Mouse (Mus musculus) embryonic facial prominence, embryonic 11.5 days (tissue): Measurements from ENCODE around the gene Wwox. TPM values are rescaled to one million over a fixed set of nuclear protein-coding genes. Genes with fewer than 3 reads are reported as not detected.

Experiments
- ATAC-seq: fragments of 200-750 bp; cut with Nextera tagmentation; replicated peaks from 2 replicates; pipeline ENCODE4 v1.8.0; 2017; ENCODE audit warnings: low read depth; ENCODE audit not compliant: insufficient number of reproducible peaks, low FRiP score, low TSS enrichment
- DNase-seq: peaks from one replicate; pipeline ENCODE4 v3.0.0-alpha.2; 2015; ENCODE audit warnings: low spot score
- H3K27ac ChIP-seq: fragments of 300-500 bp; sonication (generic); replicated peaks from 2 replicates; pipeline ENCODE4 v1.5.1; 2014; ENCODE audit warnings: mild to moderate bottlenecking, low read depth, low read length, control low read depth
- H3K27me3 ChIP-seq: fragments of 300-500 bp; sonication (generic); 2 replicates; pipeline ENCODE4 v1.6.1; 2014; ENCODE audit warnings: mild to moderate bottlenecking, low read length, moderate library complexity, mixed read lengths; ENCODE audit not compliant: control insufficient read depth, insufficient read depth
- H3K36me3 ChIP-seq: fragments of 300-500 bp; sonication (generic); replicated peaks from 2 replicates; pipeline ENCODE4 v1.6.1; 2014; ENCODE audit warnings: low read depth, mild to moderate bottlenecking, low read length, moderate library complexity, mixed read lengths; ENCODE audit not compliant: control insufficient read depth, insufficient read depth
- H3K4me1 ChIP-seq: fragments of 300-500 bp; sonication (generic); 2 replicates; pipeline ENCODE4 v1.6.1; 2014; ENCODE audit warnings: low read length, mixed read lengths; ENCODE audit not compliant: control insufficient read depth, insufficient read depth
- H3K4me2 ChIP-seq: fragments of 300-500 bp; sonication (generic); 2 replicates; pipeline ENCODE4 v1.6.1; 2014; ENCODE audit warnings: low read depth, mild to moderate bottlenecking, control low read depth, low read length, moderate library complexity
- H3K4me3 ChIP-seq: fragments of 300-500 bp; sonication (generic); 2 replicates; pipeline ENCODE4 v1.5.1; 2014; ENCODE audit warnings: low read depth, low read length, control low read depth
- H3K9ac ChIP-seq: fragments of 300-500 bp; sonication (generic); replicated peaks from 2 replicates; pipeline ENCODE4 v1.6.1; 2014; ENCODE audit warnings: mild to moderate bottlenecking, control low read depth, low read length
- H3K9me3 ChIP-seq: fragments of 300-500 bp; sonication (generic); replicated peaks from 2 replicates; pipeline ENCODE4 v1.6.1; 2016; ENCODE audit warnings: mild to moderate bottlenecking, low read length, inconsistent platforms, mixed read lengths; ENCODE audit not compliant: control insufficient read depth
- WGBS: fragments of 180-500 bp; shearing (Covaris S2); extraction: QIAGEN DNeasy Blood & Tissue Kit; methylation state at CpG from one replicate; pipeline ENCODE4 v1.1.7; 2014; 5-methylcytosine and 5-hydroxymethylcytosine counted together
- polyA plus RNA-seq: library from polyadenylated mRNA; unstranded; fragments of >200 nt; fragmentation: Nextera tagmentation; extraction: Ambion mirVana; gene quantifications from 2 replicates; pipeline ENCODE4 v1.2.1, GENCODE M21; 2014

Wwox gene
- polyA plus RNA-seq, 1 experiment from 2014 or later, result 7.2 TPM

DNA sequence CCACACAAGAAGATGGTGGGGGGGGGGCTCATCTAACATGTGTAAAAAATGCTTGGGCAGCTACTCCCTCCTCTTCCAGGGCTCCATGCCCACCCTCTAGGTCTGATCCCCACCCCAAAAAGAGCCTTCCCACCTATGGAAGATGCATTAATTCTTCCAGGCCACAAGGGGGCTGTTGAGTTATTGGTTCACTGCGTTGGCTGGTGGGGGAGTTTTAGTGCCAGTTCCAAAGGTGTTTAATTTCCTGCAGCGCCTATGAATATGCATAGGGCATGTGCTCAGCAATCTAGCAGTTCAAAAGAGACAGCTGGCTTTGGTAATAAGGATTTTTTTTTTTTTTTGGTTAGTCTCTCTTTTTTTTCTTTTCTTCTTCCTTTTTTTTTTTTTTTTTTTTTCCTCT, 306.9 kb downstream of the Wwox start:
- Histone ChIP-seq H3K27ac (no peak overlapping the region), H3K4me3 (no peak overlapping the region), H3K9me3 (no peaks in the 10 kb centered on the region), H3K36me3 (no peaks in the 10 kb centered on the region), H3K4me1 (no peaks in the 10 kb centered on the region), H3K9ac (no peak overlapping the region), H3K4me2 (no peak overlapping the region), H3K27me3 (no peaks in the 10 kb centered on the region)
- WGBS, result 66% methylated on average over 2 of the region's 2 CpGs
- ATAC-seq (no peak), DNase-seq (no peak)

DNA sequence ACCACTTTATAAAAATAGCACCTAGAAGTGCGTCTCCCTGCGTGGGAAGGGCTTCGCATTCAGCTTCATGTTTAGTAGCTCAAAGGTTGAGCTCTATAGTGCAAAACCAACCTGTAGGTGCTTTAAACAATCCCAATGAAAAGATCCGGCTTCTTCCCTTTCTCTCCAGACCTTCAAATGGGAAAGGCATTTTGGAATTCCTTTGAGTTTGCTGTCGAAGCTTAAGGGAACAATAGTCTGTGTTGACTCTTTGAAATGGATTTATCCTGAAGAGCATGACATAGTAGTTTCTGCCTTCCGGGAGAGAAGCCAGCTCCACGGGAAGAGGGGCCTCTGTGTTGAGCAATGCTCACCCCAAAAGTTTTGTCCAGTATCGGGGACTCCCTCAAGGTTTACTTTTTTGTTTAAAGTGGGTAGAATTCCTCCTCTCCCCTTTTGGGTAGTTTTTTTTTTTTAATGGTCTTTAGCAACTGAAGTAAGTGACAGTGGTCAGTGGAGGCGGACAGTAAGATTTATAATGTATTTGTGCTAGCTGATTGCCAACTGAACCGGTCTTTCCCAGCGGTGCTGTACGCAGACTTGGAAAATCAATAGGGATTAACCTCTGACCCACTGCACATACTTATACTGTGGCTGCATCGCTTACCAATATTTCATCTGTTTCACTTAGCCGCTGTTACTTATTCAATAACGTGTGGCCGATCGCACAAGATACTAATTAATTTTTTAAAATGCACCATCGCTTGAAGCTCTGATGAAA, 312.1 kb downstream of the Wwox start:
- H3K27ac ChIP-seq, result no peak overlapping the region
- H3K9me3 ChIP-seq, result no peaks in the 10 kb centered on the region
- H3K9ac ChIP-seq, result no peak overlapping the region
- no peak for DNase-seq
- no peak for ATAC-seq
- H3K36me3 ChIP-seq, result no peaks in the 10 kb centered on the region; the same call in 1 of the 2 replicates
- no peaks in the 10 kb centered on the region for H3K27me3 ChIP-seq
- no peaks in the 10 kb centered on the region for H3K4me1 ChIP-seq
- H3K4me3 ChIP-seq, result no peak overlapping the region
- 61% methylated on average over 18 of the region's 18 CpGs for WGBS
- no peak overlapping the region for H3K4me2 ChIP-seq

DNA sequence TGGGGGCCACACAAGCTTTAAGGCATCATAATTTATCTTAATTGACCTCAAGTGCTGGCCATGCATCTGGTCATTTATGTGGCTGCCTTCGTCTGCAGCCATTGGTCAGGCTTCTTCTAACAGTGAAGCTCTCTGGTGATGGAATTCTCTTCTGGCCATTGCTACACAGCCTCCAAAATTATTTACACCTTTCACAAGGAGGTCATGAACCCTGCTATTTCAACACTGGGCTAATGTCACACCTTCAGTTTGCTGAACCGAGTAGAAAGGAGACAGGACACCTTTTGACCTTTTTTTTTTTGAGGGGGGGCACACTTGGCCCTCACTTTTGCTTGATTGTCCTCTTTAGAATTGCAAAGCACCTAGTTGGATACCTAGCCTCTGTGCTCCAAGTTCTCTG, 320.2 kb downstream of the Wwox start:
- no peak for ATAC-seq
- WGBS, result 73% methylated on average over 2 of the region's 2 CpGs

DNA sequence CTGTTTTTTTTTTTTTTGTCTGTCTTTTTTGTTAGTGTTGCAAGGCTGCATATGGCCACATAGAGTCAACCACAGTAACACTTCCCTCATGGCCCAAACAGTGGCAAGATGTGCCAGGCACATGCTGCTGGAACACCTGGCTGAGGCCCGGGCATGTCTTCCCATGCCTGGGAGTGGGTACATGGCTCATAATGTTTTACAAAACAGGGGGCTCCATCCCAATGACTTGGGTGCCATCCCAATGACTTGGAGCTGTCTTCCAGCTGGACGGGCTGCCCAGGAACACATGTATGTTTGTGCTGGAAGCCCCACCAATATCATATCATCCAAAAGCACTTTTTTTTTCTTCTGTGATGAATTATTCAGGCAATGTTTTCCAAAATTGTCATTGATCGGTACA, 329.1 kb downstream of the Wwox start:
- ATAC-seq, result no peak
- Histone ChIP-seq H3K4me3 (no peak overlapping the region), H3K9ac (no peak overlapping the region), H3K9me3 (no peaks in the 10 kb centered on the region), H3K27me3 (no peaks in the 10 kb centered on the region), H3K4me2 (no peak overlapping the region), H3K36me3 (no peaks in the 10 kb centered on the region), H3K4me1 (0 out of 2 replicates have a peak, but pooled peaks cover 2% of the 10 kb centered on the region), H3K27ac (no peak overlapping the region)
- no peak for DNase-seq
- WGBS, result 92% methylated on average over 3 of the region's 3 CpGs

More for the DNA sequence above, 320.2 kb downstream of the Wwox start:
- no peaks in the 10 kb centered on the region; the same call in 1 of the 2 replicates for H3K36me3 ChIP-seq
- no peaks in the 10 kb centered on the region for H3K9me3 ChIP-seq
- H3K4me3 ChIP-seq, result no peak overlapping the region
- no peak overlapping the region for H3K27ac ChIP-seq
- DNase-seq, result no peak
- H3K4me1 ChIP-seq, result no peaks in the 10 kb centered on the region
- no peak overlapping the region for H3K4me2 ChIP-seq
- no peaks in the 10 kb centered on the region for H3K27me3 ChIP-seq
- no peak overlapping the region for H3K9ac ChIP-seq

DNA sequence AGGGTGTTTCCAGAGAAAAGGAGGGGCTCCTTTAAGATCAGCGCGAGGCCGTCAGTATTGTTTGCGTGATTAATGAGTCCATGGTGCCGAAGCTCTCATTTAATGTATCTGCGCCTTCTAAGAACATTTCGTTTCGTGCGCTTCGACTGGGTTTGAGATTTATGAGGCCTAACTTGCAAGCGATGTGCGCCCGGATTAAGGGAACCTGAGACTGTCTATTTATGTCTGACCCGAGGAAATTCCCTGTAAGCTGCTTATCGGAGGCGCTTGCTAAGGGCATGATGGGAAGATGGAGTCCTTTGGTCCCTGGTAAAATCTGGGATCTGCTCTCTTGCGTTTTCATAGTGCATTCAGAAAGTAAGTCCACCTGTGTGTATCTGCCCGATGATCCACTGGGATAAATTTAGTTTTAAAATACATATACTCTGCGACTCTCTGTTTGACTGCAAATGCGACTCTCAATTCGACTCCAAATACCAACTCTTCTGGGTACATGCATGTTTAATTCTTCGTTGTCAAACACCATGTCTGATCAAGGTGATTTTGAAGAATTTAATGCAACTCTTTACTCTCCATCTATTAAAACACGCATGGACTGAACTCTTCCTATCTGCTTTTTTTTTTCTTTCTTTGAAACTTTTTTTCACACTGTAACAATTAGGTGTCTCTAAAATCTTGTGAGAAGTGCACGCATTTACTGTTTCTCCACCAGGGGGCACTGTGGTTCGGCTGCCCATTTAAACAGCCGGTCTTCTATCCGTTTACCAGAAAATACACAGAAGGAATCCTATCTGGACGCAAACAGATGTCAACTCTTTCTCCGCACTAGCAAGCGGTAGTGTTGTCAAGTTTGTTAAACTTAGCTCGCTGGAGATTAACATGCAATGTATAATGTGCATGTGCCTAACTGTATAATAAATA, 331.7 kb downstream of the Wwox start:
- WGBS, result 61% methylated on average over 31 of the region's 31 CpGs
- no peak for ATAC-seq
- Histone ChIP-seq H3K9ac (no peak overlapping the region), H3K4me2 (no peak overlapping the region), H3K4me3 (no peak overlapping the region), H3K4me1 (0 out of 2 replicates have a peak, but pooled peaks cover 2% of the 10 kb centered on the region), H3K27me3 (no peaks in the 10 kb centered on the region), H3K27ac (no peak overlapping the region), H3K9me3 (no peaks in the 10 kb centered on the region), H3K36me3 (no peaks in the 10 kb centered on the region)
- DNase-seq, result peak; percentile 86

DNA sequence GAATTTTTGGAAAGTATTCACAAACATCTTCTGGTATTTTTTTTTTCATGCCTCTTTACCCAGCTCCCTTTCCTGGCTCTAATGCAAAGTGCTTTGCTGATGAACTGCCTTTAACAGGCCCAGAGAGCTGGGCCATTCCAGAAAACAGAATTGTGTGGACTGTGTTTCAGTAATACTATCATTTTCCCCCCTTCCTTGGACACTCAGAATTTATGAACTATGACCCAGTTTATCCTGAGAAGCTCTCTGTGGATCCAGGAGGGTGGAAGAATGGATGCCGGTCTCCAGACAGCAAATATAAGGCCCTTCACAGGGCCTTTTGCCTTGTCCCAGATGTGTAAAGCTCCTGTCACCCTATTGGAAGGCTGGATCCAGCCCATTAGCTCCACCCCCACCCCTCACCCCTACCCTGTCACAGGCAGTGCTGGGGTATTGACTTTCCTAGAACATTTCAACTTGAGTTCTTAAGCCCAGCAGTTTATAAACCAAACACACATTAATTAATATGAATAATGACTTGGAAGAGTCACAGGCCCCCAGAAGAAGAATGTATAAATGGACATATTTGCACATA, 332.9 kb downstream of the Wwox start:
- Histone ChIP-seq H3K4me3 (no peak overlapping the region), H3K9me3 (no peaks in the 10 kb centered on the region), H3K9ac (no peak overlapping the region), H3K4me2 (no peak overlapping the region), H3K36me3 (no peaks in the 10 kb centered on the region), H3K27me3 (no peaks in the 10 kb centered on the region), H3K4me1 (0 out of 2 replicates have a peak, but pooled peaks cover 2% of the 10 kb centered on the region), H3K27ac (no peak overlapping the region)
- 38% methylated on average over 1 of the region's 1 CpGs for WGBS
- ATAC-seq (no peak), DNase-seq (no peak)

DNA sequence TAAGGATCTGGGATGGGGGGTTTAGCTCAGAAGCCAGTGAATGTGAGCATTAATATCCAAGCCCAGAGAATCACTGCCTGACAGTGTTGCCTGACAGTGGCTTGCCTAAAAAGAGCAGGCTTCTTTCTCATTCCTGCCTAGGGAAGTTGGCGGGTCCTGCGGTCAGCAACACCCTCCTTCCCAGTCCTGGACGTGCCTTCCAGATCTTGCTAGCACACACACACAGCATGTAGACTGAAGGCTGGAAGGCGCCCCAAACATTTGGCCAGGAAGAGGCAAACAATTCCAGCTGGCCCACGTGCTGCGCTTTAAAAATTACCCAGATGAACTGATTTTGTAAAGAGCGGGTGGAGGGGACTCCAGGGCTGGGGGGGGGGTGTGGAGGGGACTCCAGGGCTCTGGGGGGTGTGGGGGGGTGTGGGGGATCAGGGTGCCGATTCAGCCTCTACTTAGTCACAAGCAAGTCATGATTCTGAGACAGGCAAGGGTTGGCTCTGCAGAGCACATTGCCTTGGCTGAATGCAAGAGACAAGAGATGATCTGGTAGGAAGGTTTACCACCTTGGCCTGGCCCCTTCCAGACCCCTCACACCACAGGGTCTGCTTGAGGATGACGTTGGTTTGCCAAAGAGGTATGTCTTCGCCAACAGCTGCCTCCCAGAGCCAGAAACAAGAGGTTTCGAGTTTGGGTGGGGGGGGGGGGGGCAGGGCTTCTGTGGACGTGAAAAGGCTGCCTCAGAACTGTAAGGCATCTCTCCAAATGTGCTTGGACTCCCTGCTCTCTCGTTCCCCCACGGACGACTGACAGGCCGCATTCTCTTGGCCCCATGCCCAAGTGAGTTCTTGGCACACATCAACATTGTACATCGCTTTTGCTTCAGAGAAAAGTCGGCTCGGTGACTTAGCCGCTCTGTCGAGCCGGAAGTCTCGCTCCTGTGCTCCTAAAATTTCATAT, 334.3 kb downstream of the Wwox start:
- ATAC-seq (no peak), DNase-seq (no peak)
- Histone ChIP-seq H3K36me3 (no peaks in the 10 kb centered on the region), H3K4me1 (0 out of 2 replicates have a peak, but pooled peaks cover 2% of the 10 kb centered on the region), H3K27me3 (no peaks in the 10 kb centered on the region), H3K9ac (no peak overlapping the region), H3K4me3 (no peak overlapping the region), H3K9me3 (no peaks in the 10 kb centered on the region), H3K27ac (no peak overlapping the region), H3K4me2 (no peak overlapping the region)
- WGBS, result 61% methylated on average over 23 of the region's 23 CpGs
